Comparison of ENCODE assay signal across 11 mouse cellular contexts in the genomic region with DNA sequence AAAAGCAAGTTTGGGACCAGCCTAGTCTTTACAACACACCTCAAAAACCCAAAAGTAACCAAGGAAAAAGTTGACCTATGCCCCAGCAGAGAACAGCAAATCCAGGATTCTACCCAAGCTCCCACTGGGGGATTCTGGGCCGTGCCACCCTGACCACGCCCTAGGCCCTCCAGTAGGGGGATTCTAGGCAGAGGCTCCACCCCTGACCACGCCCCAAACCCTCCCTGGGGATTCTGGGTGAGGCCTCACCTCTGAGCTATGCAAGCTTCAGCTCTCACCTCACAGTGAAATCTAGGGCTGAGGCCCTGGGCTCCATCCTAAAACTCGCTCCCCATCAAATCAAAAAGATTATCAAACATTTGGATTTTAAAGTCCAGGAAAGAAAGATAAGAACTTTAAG. TPM values are rescaled to one million over a fixed set of nuclear protein-coding genes. Genes with fewer than 3 reads are reported as not detected.
DNase-seq lines count a peak whose midpoint lies in the region; ATAC-seq and TF ChIP-seq lines count a peak whose summit lies in the region.
"Had no signal": no experiment of that assay in that cellular context is flagged by ENCODE, and none has a peak within 500 bp of the region (broad histone marks: within the 10 kb centered on the region; RNA-seq: fewer than 3 reads in every experiment).

No protein-coding gene starts in this region.

- 62% methylated on average over 4 of the region's 4 CpGs for WGBS in cerebellum, adult 2 months
- 60% methylated on average over 4 of the region's 4 CpGs for WGBS in neural tube, embryonic 13.5 days
- WGBS in neural tube, embryonic 15.5 days: 56% methylated on average over 4 of the region's 4 CpGs
- WGBS in stomach, embryonic 15.5 days: 36% methylated on average over 4 of the region's 4 CpGs

- H3K27me3 ChIP-seq in cerebellum, adult 2 months (ENCODE audit: control insufficient read depth, insufficient read depth, low read length): no peaks in the 10 kb centered on the region
- H3K27me3 ChIP-seq in neural tube, embryonic 13.5 days: no peaks in the 10 kb centered on the region
- no peaks in the 10 kb centered on the region for H3K27me3 ChIP-seq in neural tube, embryonic 15.5 days (replicated peaks)
- H3K27me3 ChIP-seq in stomach, embryonic 15.5 days (replicated peaks): no peaks in the 10 kb centered on the region
- H3K27me3 ChIP-seq: embryonic facial prominence, embryonic 13.5 days; limb, embryonic 13.5 days had no signal

- peaks cover 81% of the 10 kb centered on the region for H3K36me3 ChIP-seq in neural tube, embryonic 13.5 days
- H3K36me3 ChIP-seq in neural tube, embryonic 15.5 days: peaks cover 69% of the 10 kb centered on the region
- peaks cover 68% of the 10 kb centered on the region for H3K36me3 ChIP-seq in stomach, embryonic 15.5 days

- DNase-seq in cerebellum, adult 9-11 months: peak; percentile 37
- no peak for DNase-seq in cerebellum, adult 2 months
- DNase-seq in liver: peak; percentile 98
- DNase-seq in frontal cortex, postnatal 14 days (ENCODE audit: low spot score in 2 of 2): no peak
- no peak for DNase-seq in ovary, adult 18-20 months (ENCODE audit: low spot score)
- DNase-seq: right cerebral cortex, postnatal 25 days had no signal

- H3K4me2 ChIP-seq in neural tube, embryonic 13.5 days: no peak overlapping the region
- no peak overlapping the region for H3K4me2 ChIP-seq in neural tube, embryonic 15.5 days
- H3K4me2 ChIP-seq in stomach, embryonic 15.5 days: no peak overlapping the region
- H3K4me2 ChIP-seq: embryonic facial prominence, embryonic 13.5 days; limb, embryonic 13.5 days had no signal

- H3K9me3 ChIP-seq in neural tube, embryonic 13.5 days: no peaks in the 10 kb centered on the region
- no peaks in the 10 kb centered on the region for H3K9me3 ChIP-seq in neural tube, embryonic 15.5 days (replicated peaks)
- H3K9me3 ChIP-seq in stomach, embryonic 15.5 days: no peaks in the 10 kb centered on the region
- H3K9me3 ChIP-seq: embryonic facial prominence, embryonic 13.5 days; limb, embryonic 13.5 days had no signal

- TF ChIP-seq POLR2A in cerebellum, adult 2 months (IDR thresholded peaks at IDR 0.05; ENCODE audit: borderline replicate concordance, insufficient read depth, low read length): no peak

- H3K27ac ChIP-seq in cerebellum, adult 2 months (ENCODE audit: insufficient read depth, low read length): no peak overlapping the region
- H3K27ac ChIP-seq in neural tube, embryonic 13.5 days (replicated peaks): peak overlapping the region; percentile 87
- no peak overlapping the region for H3K27ac ChIP-seq in neural tube, embryonic 15.5 days (replicated peaks)
- peak overlapping the region; percentile 32; the same call in 1 of the 2 replicates for H3K27ac ChIP-seq in stomach, embryonic 15.5 days
- H3K27ac ChIP-seq: embryonic facial prominence, embryonic 13.5 days; limb, embryonic 13.5 days had no signal

- H3K4me1 ChIP-seq in cerebellum, adult 2 months (ENCODE audit: control insufficient read depth, insufficient read depth, low read length): peaks cover 16% of the 10 kb centered on the region
- peaks cover 57% of the 10 kb centered on the region for H3K4me1 ChIP-seq in neural tube, embryonic 13.5 days (replicated peaks)
- peaks cover 30% of the 10 kb centered on the region for H3K4me1 ChIP-seq in neural tube, embryonic 15.5 days
- H3K4me1 ChIP-seq in stomach, embryonic 15.5 days: peaks cover 19% of the 10 kb centered on the region

- H3K4me3 ChIP-seq in cerebellum, adult 2 months (replicated peaks; ENCODE audit: insufficient read depth, low read depth, low read length): no peak overlapping the region
- H3K4me3 ChIP-seq in neural tube, embryonic 13.5 days: no peak overlapping the region
- no peak overlapping the region for H3K4me3 ChIP-seq in neural tube, embryonic 15.5 days (replicated peaks)
- no peak overlapping the region for H3K4me3 ChIP-seq in stomach, embryonic 15.5 days (replicated peaks)
- H3K4me3 ChIP-seq: embryonic facial prominence, embryonic 13.5 days; limb, embryonic 13.5 days had no signal

- no peak overlapping the region for H3K9ac ChIP-seq in neural tube, embryonic 13.5 days
- H3K9ac ChIP-seq in neural tube, embryonic 15.5 days (replicated peaks): no peak overlapping the region
- no peak overlapping the region for H3K9ac ChIP-seq in stomach, embryonic 15.5 days
- H3K9ac ChIP-seq: embryonic facial prominence, embryonic 13.5 days; limb, embryonic 13.5 days had no signal

- no peak for ATAC-seq in neural tube, embryonic 13.5 days (ENCODE audit: low read depth)
- ATAC-seq in neural tube, embryonic 15.5 days (ENCODE audit: low FRiP score): no peak
- peak; percentile 70; the same call in 1 of the 2 replicates for ATAC-seq in stomach, embryonic 15.5 days (ENCODE audit: insufficient read depth, low FRiP score, low read depth)

- TF ChIP-seq CTCF in cerebellum, adult 2 months (IDR thresholded peaks at IDR 0.05; ENCODE audit: borderline replicate concordance, insufficient read depth, low read depth, low read length): no peak

RNA-seq across cellular contexts. Expression of gene Tcf3, which starts 9.9 kb away (rescaled TPM):
- 34.2 and 38.8 TPM in 2 replicates for polyA plus RNA-seq in cerebellum, adult 2 months (2012; rRNA removed)
- 62.1 and 70.4 TPM in 2 replicates for polyA plus RNA-seq in neural tube, embryonic 13.5 days (2015; fragmentation: Nextera tagmentation; extraction: Ambion mirVana)
- polyA plus RNA-seq in neural tube, embryonic 15.5 days (2015; fragmentation: Nextera tagmentation; extraction: Ambion mirVana): 33.4 and 51.7 TPM in 2 replicates
- 88.9 and 100 TPM in 2 replicates for polyA plus RNA-seq in stomach, embryonic 15.5 days (2015; fragmentation: Nextera tagmentation; extraction: Ambion mirVana)

RNA-seq across cellular contexts. Expression of gene Uqcr11, which starts 16.9 kb away (rescaled TPM):
- 1,410 and 1,545 TPM in 2 replicates for polyA plus RNA-seq in cerebellum, adult 2 months (2012; rRNA removed)
- 462 and 574 TPM in 2 replicates for polyA plus RNA-seq in neural tube, embryonic 13.5 days (2015; fragmentation: Nextera tagmentation; extraction: Ambion mirVana)
- polyA plus RNA-seq in neural tube, embryonic 15.5 days (2015; fragmentation: Nextera tagmentation; extraction: Ambion mirVana): 731 and 790 TPM in 2 replicates
- 724 and 753 TPM in 2 replicates for polyA plus RNA-seq in stomach, embryonic 15.5 days (2015; fragmentation: Nextera tagmentation; extraction: Ambion mirVana)

RNA-seq across cellular contexts. Expression of gene Mbd3, which starts 24.2 kb away (rescaled TPM):
- polyA plus RNA-seq in cerebellum, adult 2 months (2012; rRNA removed): 193 and 199 TPM in 2 replicates
- polyA plus RNA-seq in neural tube, embryonic 13.5 days (2015; fragmentation: Nextera tagmentation; extraction: Ambion mirVana): 238 and 241 TPM in 2 replicates
- 195 and 209 TPM in 2 replicates for polyA plus RNA-seq in neural tube, embryonic 15.5 days (2015; fragmentation: Nextera tagmentation; extraction: Ambion mirVana)
- polyA plus RNA-seq in stomach, embryonic 15.5 days (2015; fragmentation: Nextera tagmentation; extraction: Ambion mirVana): 204 and 216 TPM in 2 replicates

RNA-seq across cellular contexts. Expression of gene Mex3d, which starts 36.1 kb away (rescaled TPM):
- 16.1 and 16.2 TPM in 2 replicates for polyA plus RNA-seq in cerebellum, adult 2 months (2012; rRNA removed)
- 15.6 and 16.7 TPM in 2 replicates for polyA plus RNA-seq in neural tube, embryonic 13.5 days (2015; fragmentation: Nextera tagmentation; extraction: Ambion mirVana)
- polyA plus RNA-seq in neural tube, embryonic 15.5 days (2015; fragmentation: Nextera tagmentation; extraction: Ambion mirVana): 9.1 and 14.0 TPM in 2 replicates
- 7.8 and 8.7 TPM in 2 replicates for polyA plus RNA-seq in stomach, embryonic 15.5 days (2015; fragmentation: Nextera tagmentation; extraction: Ambion mirVana)

Comparison
In these comparisons a context has a peak if more than half of its experiments do, and no peak if none do; other contexts are left out.
1. DNase-seq: peak in cerebellum, adult 9-11 months (single experiment) and liver (single experiment); none in cerebellum, adult 2 months (0 of 2), frontal cortex, postnatal 14 days (0 of 2) and ovary, adult 18-20 months (single experiment).
2. H3K27ac ChIP-seq: peak in neural tube, embryonic 13.5 days (single experiment) and stomach, embryonic 15.5 days (single experiment); none in cerebellum, adult 2 months (single experiment) and neural tube, embryonic 15.5 days (single experiment).